Mouse (Mus musculus) heart, adult 2 months (tissue): ENCODE results near the gene Tnrc18. TPM values are rescaled to one million over a fixed set of nuclear protein-coding genes. Genes with fewer than 3 reads are reported as not detected.

Experiments used
- DNase-seq, 2 experiments: peaks; one replicate each; pipeline ENCODE4 v3.0.0; 2021
- H3K27ac ChIP-seq: fragments of 200-600 bp; 2 replicates; pipeline ENCODE4 v1.8.1; 2022
- H3K27me3 ChIP-seq: fragments of 200-500 bp; 2 replicates; pipeline ENCODE4 v1.6.1; 2012; ENCODE audit warnings: mild to moderate bottlenecking, low read length, inconsistent platforms, mixed read lengths; ENCODE audit not compliant: control insufficient read depth, insufficient read depth
- H3K36me3 ChIP-seq: fragments of 200-500 bp; 2 replicates; pipeline ENCODE4 v1.6.1; 2012; ENCODE audit warnings: low read length, inconsistent platforms; ENCODE audit not compliant: control insufficient read depth, insufficient read depth
- H3K4me1 ChIP-seq: fragments of 200-500 bp; 2 replicates; pipeline ENCODE4 v1.6.1; 2011; ENCODE audit warnings: low read length; ENCODE audit not compliant: control insufficient read depth, insufficient read depth
- H3K4me3 ChIP-seq: fragments of 200-600 bp; 2 replicates; pipeline ENCODE4 v1.8.1; 2022
- H3K79me2 ChIP-seq: fragments of 200-500 bp; replicated peaks from 2 replicates; pipeline ENCODE4 v1.6.1; 2012; ENCODE audit warnings: mild to moderate bottlenecking, inconsistent platforms, low read length, moderate library complexity, mixed read lengths; ENCODE audit not compliant: control insufficient read depth, insufficient read depth
- H3K9ac ChIP-seq: fragments of 200-500 bp; 2 replicates; pipeline ENCODE4 v1.6.1; 2012; ENCODE audit warnings: low read depth, mild to moderate bottlenecking, control low read depth, inconsistent platforms, low read length, mixed read lengths
- CTCF ChIP-seq: fragments of 200-600 bp; IDR thresholded peaks from 2 replicates; pipeline ENCODE4 v1.8.1; 2022; ENCODE audit warnings: antibody characterized with exemption, mild to moderate bottlenecking, moderate library complexity
- EP300 ChIP-seq: fragments of 200-500 bp; IDR thresholded peaks from 2 replicates; pipeline ENCODE4 v1.6.1; 2011; ENCODE audit warnings: low read depth, low read length, control low read depth; ENCODE audit not compliant: insufficient read depth
- POLR2A ChIP-seq: fragments of 200-500 bp; IDR thresholded peaks from 2 replicates; pipeline ENCODE4 v1.6.1; 2011; ENCODE audit warnings: mild to moderate bottlenecking, low read depth, low read length, control low read depth; ENCODE audit not compliant: insufficient read depth
- WGBS: fragments of 180-500 bp; shearing (Covaris S2); methylation state at CpG from one replicate; pipeline ENCODE4 v1.1.7; 2018; 5-methylcytosine and 5-hydroxymethylcytosine counted together
- intact Hi-C: fragments of 180-260 bp; cut with DNase I; formaldehyde crosslinking; loops from one replicate; pipeline ENCODE4 v1.15.1; 2025
- polyA plus RNA-seq: library from polyadenylated mRNA; depleted of rRNA; stranded (reverse); fragments of >200 nt; gene quantifications from 2 replicates; pipeline ENCODE4 v1.2.3, GENCODE M21; 2012
- total RNA-seq, 2 experiments: library from RNA; stranded (reverse); gene quantifications; 2 replicates each; pipeline ENCODE4 v1.2.3; 2021

Tnrc18 gene
- total and polyA plus RNA-seq, 3 experiments, result 18.5 to 60.3 (median 49.7) TPM

DNA sequence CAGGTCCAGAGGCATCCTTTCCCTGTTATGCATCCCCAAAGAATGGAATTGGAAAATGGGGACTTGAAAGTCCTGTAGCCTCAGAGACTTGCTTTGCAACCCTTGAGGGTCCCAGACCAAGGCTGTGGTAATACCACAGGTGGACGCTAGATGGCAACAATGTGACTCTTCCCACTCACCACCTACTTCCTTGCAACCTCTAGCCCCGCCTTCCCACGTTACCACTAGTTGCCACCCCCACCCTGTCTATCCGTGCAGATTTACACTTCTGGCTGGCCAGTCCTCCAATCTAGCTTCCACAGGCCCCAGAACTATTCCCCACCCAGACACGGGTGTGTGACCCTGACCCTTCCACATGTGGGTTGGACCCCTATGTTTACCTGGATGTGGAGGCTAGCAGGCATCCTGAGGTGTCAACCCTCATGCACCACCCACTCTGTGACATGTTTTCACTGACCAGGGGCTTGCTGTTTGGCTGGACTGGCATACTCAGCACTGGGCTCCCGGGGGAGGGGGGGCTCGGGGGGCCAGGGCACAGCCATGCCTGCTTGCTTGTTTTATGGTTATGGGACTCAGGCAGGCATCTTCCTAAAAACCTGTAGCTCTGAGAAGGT lies 93.8 kb downstream of the Tnrc18 start:
- Histone ChIP-seq H3K27ac (no peak overlapping the region), H3K36me3 (no peaks in the 10 kb centered on the region), H3K79me2 (no peaks in the 10 kb centered on the region), H3K4me1 (no peaks in the 10 kb centered on the region), H3K27me3 (no peaks in the 10 kb centered on the region), H3K4me3 (no peak overlapping the region), H3K9ac (no peak overlapping the region)
- DNase-seq, result peak; percentile 57 to 68
- intact Hi-C loops, result loop anchor here (1.0 kb wide), 1 partner anchor 119 kb away; no protein-coding TSS in a partner anchor
- WGBS, result 17% methylated on average over 7 of the region's 7 CpGs
- no peak for TF ChIP-seq POLR2A
- TF ChIP-seq EP300, result 0 out of 2 replicates have a peak, but pooled peaks have one; percentile 44
- TF ChIP-seq CTCF, result no peak; the same call in 1 of the 2 replicates

DNA sequence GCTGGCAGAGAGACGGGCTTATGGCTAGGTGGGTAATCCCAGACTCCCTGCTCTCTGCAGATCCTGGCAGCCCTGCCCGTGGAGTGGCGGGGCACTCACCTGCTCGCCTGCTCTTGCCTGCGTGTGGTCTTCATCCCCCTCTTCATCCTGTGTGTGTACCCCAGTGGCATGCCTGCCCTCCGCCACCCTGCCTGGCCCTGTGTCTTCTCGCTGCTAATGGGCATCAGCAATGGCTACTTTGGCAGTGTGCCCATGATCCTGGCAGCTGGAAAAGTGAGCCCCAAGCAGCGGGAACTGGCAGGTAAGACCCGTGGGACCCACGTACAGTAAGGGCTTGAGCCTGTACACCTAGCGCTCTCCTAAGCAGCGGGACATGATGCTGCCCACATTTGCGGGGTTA lies 97.6 kb downstream of the Tnrc18 start:
- no peak for DNase-seq
- H3K27ac ChIP-seq, result no peak overlapping the region
- H3K9ac ChIP-seq, result no peak overlapping the region
- WGBS, result 75% methylated on average over 13 of the region's 13 CpGs
- TF ChIP-seq CTCF, result no peak
- TF ChIP-seq EP300, result no peak
- no peak for TF ChIP-seq POLR2A
- no peaks in the 10 kb centered on the region for H3K4me1 ChIP-seq
- H3K79me2 ChIP-seq, result no peaks in the 10 kb centered on the region
- H3K27me3 ChIP-seq, result no peaks in the 10 kb centered on the region
- intact Hi-C loops, result loop anchor here (5.0 kb wide), 1 partner anchor 48 kb away; no protein-coding TSS in a partner anchor
- H3K36me3 ChIP-seq, result no peaks in the 10 kb centered on the region
- H3K4me3 ChIP-seq, result no peak overlapping the region

DNA sequence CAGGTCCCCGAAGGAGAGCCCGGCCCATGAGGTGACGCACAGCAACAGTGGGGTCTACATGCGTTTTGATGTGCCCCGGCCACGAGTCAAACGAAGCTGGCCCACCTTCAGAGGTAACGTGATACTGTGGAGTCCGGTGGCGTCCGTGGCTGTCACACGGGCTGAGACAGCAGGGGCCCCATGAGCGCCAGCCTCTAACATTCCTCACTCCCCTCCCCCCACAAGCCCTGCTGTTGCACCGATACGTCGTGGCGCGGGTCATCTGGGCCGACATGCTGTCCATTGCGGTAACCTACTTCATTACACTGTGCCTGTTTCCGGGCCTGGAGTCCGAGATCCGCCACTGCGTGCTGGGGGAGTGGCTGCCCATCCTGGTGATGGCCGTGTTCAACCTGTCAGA lies 99.0 kb downstream of the Tnrc18 start:
- H3K27me3 ChIP-seq, result no peaks in the 10 kb centered on the region
- H3K79me2 ChIP-seq, result no peaks in the 10 kb centered on the region
- no peaks in the 10 kb centered on the region for H3K4me1 ChIP-seq
- H3K27ac ChIP-seq, result no peak overlapping the region
- 53% methylated on average over 25 of the region's 25 CpGs for WGBS
- intact Hi-C loops, result loop anchor here (1.0 to 5.0 kb wide), 5 partner anchors 46 to 240 kb away; no protein-coding TSS in a partner anchor
- H3K36me3 ChIP-seq, result no peaks in the 10 kb centered on the region
- TF ChIP-seq CTCF, result no peak
- no peak for TF ChIP-seq POLR2A
- TF ChIP-seq EP300, result no peak
- H3K9ac ChIP-seq, result no peak overlapping the region
- no peak for DNase-seq
- H3K4me3 ChIP-seq, result no peak overlapping the region

DNA sequence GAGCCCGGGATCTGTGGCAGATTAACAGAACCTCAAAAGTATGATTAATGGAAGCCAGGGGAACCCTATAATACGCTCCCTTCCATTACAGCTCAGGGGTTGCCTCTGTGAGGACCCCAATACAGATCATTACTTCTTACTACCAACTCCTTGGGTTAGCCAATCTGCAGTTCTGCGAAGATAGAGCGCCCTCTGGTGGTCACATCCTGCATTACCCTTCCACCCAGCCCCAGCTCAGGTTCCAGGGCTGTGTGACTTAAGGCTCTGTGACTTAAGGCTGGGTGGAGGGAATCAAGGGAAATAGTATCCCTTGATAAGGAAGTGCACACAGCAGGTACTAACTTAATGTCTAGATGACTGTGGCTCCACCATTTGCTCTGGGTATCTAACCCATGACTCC lies 99.4 kb downstream of the Tnrc18 start:
- WGBS, result 21% methylated on average over 4 of the region's 4 CpGs
- intact Hi-C loops, result loop anchor here (1.0 to 5.0 kb wide), 5 partner anchors 46 to 240 kb away; no protein-coding TSS in a partner anchor
- H3K79me2 ChIP-seq, result no peaks in the 10 kb centered on the region

DNA sequence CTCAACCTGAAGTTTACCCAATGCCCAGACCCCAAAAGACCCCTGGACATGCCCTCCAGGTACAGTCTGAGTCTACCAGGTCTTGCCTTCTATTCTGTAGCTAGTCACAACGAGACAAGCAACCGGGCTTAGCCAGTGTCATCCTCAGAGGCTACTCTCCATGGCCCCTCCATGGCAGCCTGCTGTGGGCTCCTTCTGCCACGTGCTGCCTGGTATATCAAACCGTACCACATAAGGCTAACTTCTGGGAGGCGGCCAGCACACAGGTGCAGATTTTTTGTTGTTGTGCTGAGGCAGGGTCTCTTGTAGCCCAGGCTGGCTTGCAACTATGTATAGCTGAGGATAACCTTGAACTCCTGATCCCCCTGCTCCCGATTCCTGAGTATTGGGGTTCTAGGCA lies 101.4 kb downstream of the Tnrc18 start:
- H3K27me3 ChIP-seq, result no peaks in the 10 kb centered on the region
- H3K9ac ChIP-seq, result no peak overlapping the region
- H3K79me2 ChIP-seq, result no peaks in the 10 kb centered on the region
- no peaks in the 10 kb centered on the region for H3K36me3 ChIP-seq
- no peaks in the 10 kb centered on the region for H3K4me1 ChIP-seq
- WGBS, result 70% methylated on average over 6 of the region's 6 CpGs
- no peak overlapping the region for H3K27ac ChIP-seq
- no peak overlapping the region for H3K4me3 ChIP-seq
- no peak for TF ChIP-seq CTCF
- TF ChIP-seq EP300, result no peak
- TF ChIP-seq POLR2A, result no peak
- intact Hi-C loops, result loop anchor here (5.0 kb wide), 1 partner anchor 44 kb away; no protein-coding TSS in a partner anchor
- no peak for DNase-seq

More for the DNA sequence above, 99.4 kb downstream of the Tnrc18 start:
- H3K27me3 ChIP-seq, result no peaks in the 10 kb centered on the region
- H3K4me1 ChIP-seq, result no peaks in the 10 kb centered on the region
- no peak for TF ChIP-seq POLR2A
- peak; percentile 99 for TF ChIP-seq CTCF
- H3K36me3 ChIP-seq, result no peaks in the 10 kb centered on the region
- no peak overlapping the region for H3K27ac ChIP-seq
- H3K9ac ChIP-seq, result no peak overlapping the region
- no peak overlapping the region for H3K4me3 ChIP-seq
- peak; percentile 59 to 87 for DNase-seq

DNA sequence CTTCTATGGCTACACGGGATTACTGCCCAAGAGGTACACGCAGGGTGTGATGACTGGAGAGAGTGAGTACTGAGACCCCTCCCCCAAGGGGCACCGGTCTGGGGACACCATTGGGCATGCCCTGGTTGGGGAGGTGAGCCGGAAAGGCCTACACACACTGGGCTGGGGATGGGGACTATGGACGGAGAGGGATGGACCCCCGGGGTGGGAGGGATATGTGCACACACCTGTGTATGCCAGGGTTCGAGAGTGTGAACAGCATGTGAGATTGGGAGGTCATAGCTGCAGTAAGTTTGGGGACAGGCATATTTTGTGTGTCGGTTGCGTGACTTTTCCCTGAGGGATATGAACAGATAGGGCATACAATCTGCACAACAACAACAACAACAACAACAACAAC lies 102.4 kb downstream of the Tnrc18 start:
- 81% methylated on average over 9 of the region's 9 CpGs for WGBS
- Histone ChIP-seq H3K27ac (no peak overlapping the region), H3K4me3 (no peak overlapping the region), H3K27me3 (no peaks in the 10 kb centered on the region), H3K36me3 (no peaks in the 10 kb centered on the region), H3K79me2 (no peaks in the 10 kb centered on the region), H3K9ac (no peak overlapping the region), H3K4me1 (no peaks in the 10 kb centered on the region)
- TF ChIP-seq EP300 (no peak), POLR2A (no peak), CTCF (no peak)
- no peak for DNase-seq
- intact Hi-C loops, result loop anchor here (5.0 kb wide), 1 partner anchor 43 kb away; no protein-coding TSS in a partner anchor
